Mouse (Mus musculus) telencephalon, adult 2 months (tissue): ENCODE results near the gene Socs7.

Experiments
- DNase-seq: peaks from one replicate; pipeline ENCODE4 v3.0.0-alpha.2; 2011; ENCODE audit warnings: low read depth, low spot score

The Socs7 gene

DNA sequence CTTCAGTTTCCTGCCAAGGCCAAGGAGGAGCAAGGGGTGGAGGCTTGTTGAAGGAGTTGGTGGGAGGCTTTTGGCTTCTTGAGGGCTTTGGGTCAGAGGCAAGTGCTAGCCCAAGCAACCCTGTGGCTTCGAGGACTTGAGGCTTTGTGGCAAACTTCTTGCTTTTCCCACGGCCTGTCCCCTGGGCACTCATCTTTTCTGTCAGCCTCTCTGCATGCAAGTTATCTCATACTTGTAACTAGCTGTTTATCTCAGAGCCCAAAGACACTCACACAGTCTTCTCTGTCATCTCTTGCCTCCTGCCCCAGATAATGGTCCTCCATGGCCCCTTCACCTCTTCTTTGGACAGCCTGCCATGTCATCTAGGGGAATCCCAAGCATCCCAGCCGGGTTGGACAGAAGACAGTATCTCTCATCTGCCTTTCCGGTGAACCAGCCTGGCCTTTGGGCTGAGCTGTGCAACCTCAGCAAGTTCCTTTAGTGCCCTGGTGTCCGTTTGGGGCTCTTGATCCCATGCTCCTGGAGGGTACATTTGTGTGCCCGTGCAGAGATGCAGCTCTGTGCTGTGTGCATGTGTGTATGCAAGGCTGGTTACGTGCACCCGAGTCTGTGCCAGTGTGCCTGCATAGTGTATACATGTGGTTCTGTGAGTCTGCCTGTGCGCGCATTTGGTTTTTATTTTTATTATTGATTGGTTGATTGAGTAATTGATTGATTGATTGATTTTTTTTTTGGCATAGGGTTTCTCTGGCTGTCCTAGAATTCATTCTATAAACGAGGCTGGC is 80.7 kb downstream of the Socs7 start:
- DNase-seq: no peak

DNA sequence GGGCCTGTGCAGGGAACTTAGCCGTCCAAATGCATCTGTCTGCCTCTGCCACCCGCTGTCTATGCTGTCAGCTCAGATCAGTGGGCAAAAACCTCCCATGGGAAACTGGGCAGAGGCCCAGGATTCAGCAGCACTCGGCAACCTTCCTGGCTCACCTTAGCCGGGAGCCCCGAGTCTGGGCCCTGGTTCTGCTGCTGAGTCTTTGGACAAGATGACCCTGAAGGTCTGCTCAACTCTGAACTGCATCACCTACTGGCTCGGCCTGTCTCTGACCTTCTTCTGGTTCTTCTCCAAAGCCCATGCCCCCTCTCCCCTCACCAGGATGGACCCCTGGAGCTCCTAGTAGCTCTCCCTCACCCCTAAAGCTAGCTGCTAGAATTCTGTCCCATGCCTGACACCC is 83.2 kb downstream of the Socs7 start:
- DNase-seq: no peak

DNA sequence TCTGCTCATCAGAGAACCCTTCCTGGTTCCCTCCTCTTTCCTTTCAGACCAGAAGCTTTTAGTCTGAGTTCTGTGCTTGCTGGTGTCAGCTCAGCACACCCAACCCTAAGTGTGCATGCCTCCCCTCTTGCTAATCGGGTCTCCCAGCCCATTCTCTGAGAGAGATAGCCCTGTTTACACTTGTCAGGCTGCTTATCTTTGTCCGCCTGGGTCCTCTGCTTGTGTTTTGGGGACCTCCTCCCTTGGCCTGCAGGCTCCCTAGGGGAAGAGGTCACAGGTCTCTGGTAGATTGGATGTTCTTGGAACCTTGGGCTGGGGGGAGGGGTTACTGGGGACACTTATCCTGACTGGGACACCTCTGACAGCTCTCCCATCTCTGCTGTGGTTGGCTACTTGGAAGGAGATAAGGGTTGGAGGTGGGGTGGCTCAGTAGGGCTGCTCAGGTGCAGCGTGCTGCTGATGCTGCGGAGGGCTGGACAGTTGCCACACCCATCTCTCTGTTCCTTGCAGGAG is 83.7 kb downstream of the Socs7 start:
- no peak for DNase-seq

DNA sequence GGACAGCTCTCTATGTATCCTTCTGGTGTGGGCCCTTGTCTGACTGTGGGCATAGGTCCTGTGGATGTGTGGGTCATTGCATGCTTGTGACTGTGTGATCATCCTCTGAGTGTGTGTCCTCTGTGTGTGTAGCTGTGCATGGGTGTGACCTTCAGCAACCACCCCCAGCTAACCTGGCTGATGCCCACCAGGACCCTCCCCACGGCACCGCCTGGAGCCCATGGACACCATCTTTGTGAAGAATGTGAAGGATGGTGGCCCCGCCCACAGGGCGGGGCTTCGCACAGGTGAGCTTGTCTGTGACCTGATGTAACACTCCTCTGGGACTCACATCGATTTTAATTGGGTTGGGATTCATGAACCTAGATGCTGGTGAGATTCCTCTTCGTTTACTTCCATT is 85.6 kb downstream of the Socs7 start:
- no peak for DNase-seq
